Mouse (Mus musculus) liver, embryonic 16.5 days (tissue): Measurements from ENCODE around the gene Best1. TPM values are rescaled to one million over a fixed set of nuclear protein-coding genes. Genes with fewer than 3 reads are reported as not detected.
A peak's percentile ranks its signal among the peaks of the same experiment; 100 is the strongest.

Experiments
- ATAC-seq: fragments of 200-750 bp; cut with Nextera tagmentation; 2 replicates; pipeline ENCODE4 v1.8.0; 2017; ENCODE audit warnings: low read depth, mild to moderate bottlenecking, moderate number of reproducible peaks, moderate library complexity
- H3K27ac ChIP-seq: fragments of 300-500 bp; sonication (generic); 2 replicates; pipeline ENCODE4 v1.5.1; 2014; ENCODE audit warnings: mild to moderate bottlenecking, low read length
- H3K27me3 ChIP-seq: fragments of 300-500 bp; sonication (generic); 2 replicates; pipeline ENCODE4 v1.6.1; 2014; ENCODE audit warnings: low read depth, low read length, mixed read lengths; ENCODE audit not compliant: control insufficient read depth, insufficient read depth
- H3K36me3 ChIP-seq: fragments of 300-500 bp; sonication (generic); 2 replicates; pipeline ENCODE4 v1.6.1; 2014; ENCODE audit warnings: mild to moderate bottlenecking; ENCODE audit not compliant: control insufficient read depth, insufficient read depth
- H3K4me1 ChIP-seq: fragments of 300-500 bp; sonication (generic); 2 replicates; pipeline ENCODE4 v1.6.1; 2014; ENCODE audit warnings: low read depth, low read length, mixed read lengths; ENCODE audit not compliant: control insufficient read depth
- H3K4me2 ChIP-seq: fragments of 300-500 bp; sonication (generic); 2 replicates; pipeline ENCODE4 v1.6.1; 2014; ENCODE audit warnings: low read depth, low read length, mixed read lengths
- H3K4me3 ChIP-seq: fragments of 300-500 bp; sonication (generic); 2 replicates; pipeline ENCODE4 v1.5.1; 2014; ENCODE audit warnings: low read depth, mild to moderate bottlenecking, low read length
- H3K9ac ChIP-seq: fragments of 300-500 bp; sonication (generic); 2 replicates; pipeline ENCODE4 v1.6.1; 2014; ENCODE audit warnings: low read depth, low read length
- H3K9me3 ChIP-seq: fragments of 300-500 bp; sonication (generic); replicated peaks from 2 replicates; pipeline ENCODE4 v1.6.1; 2016; ENCODE audit warnings: low read length; ENCODE audit not compliant: control insufficient read depth
- WGBS: fragments of 180-500 bp; shearing (Covaris S2); extraction: QIAGEN DNeasy Blood & Tissue Kit; methylation state at CpG from one replicate; pipeline ENCODE4 v1.1.7; 2014; ENCODE audit not compliant: insufficient replicate concordance; 5-methylcytosine and 5-hydroxymethylcytosine counted together
- polyA plus RNA-seq: library from polyadenylated mRNA; unstranded; fragments of >200 nt; fragmentation: Nextera tagmentation; extraction: Ambion mirVana; gene quantifications from 2 replicates; pipeline ENCODE4 v1.2.1, GENCODE M21; 2015

Best1 gene
- polyA plus RNA-seq, 1 experiment from 2014 or later = 0.13 TPM

- peaks cover 56% of the 10 kb centered on the region for H3K4me1 ChIP-seq
Observed at GRCm38 (mm10) chr19:9989171-9989883, 12.1 kb downstream of the Best1 start.

GRCm38 (mm10) chr19:9987593-9987992 is 13.8 kb downstream of the Best1 start:
- Histone ChIP-seq H3K4me1 (peaks cover 54% of the 10 kb centered on the region), H3K4me2 (no peak overlapping the region), H3K27me3 (no peaks in the 10 kb centered on the region), H3K36me3 (peaks cover 30% of the 10 kb centered on the region), H3K4me3 (no peak overlapping the region), H3K9ac (no peak overlapping the region), H3K27ac (peak overlapping the region; percentile 1), H3K9me3 (no peaks in the 10 kb centered on the region)
- ATAC-seq = no peak

More at GRCm38 (mm10) chr19:9989171-9989883, 12.1 kb downstream of the Best1 start:
- ATAC-seq = peak; percentile 23; the same call in 1 of the 2 replicates
- Histone ChIP-seq H3K9me3 (no peaks in the 10 kb centered on the region), H3K27ac (peak overlapping the region; percentile 70), H3K27me3 (no peaks in the 10 kb centered on the region), H3K4me3 (no peak overlapping the region), H3K36me3 (peaks cover 21% of the 10 kb centered on the region), H3K9ac (0 out of 2 replicates have a peak overlapping the region, but pooled peaks have one; percentile 0), H3K4me2 (peak overlapping the region; percentile 26)
- 47% methylated on average over 17 of the region's 17 CpGs for WGBS

DNA sequence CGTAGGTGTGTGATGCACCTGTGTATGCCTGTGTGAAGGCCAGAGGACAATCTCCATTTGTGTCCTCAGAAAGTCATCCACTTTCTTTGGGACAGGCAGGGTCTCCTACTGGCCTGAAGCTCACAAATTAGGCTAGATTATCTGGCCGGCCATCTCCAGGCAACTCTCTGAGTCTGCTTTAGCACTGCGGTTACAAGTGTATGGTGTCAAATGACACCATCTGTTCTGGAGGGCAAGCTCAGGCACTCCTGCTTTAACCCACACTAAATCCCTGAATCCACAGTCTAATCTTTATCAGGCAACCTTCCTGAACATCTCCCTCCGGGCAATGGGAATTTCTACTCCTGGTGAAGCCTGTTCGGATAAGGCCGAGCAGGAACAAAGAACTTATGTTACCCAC is 14.2 kb downstream of the Best1 start:
- 46% methylated on average over 6 of the region's 6 CpGs for WGBS

DNA sequence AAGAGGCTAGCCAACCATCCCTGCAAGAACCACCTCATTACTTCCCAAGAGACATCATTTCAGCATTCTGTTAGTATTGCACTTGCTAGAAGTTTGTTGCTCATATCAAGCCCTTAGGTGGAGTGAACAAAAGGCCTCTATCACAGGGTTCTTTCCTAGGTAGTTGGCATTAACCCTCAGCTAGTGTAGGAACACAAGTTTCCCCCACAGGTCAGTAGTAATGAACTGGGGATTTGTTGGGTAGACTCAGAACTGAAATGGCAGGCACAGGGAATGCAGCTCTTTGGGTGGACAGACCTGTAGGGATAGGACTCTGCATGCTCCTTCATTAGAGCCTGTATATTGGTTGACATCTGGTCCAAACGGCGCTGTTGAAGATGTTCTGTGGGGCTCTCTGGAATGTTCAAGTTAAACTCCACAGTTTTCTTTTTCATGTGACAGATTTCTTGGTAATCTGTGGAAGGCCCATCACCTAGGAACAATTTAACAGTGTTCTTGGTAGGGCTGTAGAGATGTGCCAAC is 15.5 kb downstream of the Best1 start:
- Histone ChIP-seq H3K27me3 (no peaks in the 10 kb centered on the region), H3K4me2 (no peak overlapping the region), H3K9me3 (no peaks in the 10 kb centered on the region), H3K27ac (peak overlapping the region; percentile 22; the same call in 1 of the 2 replicates), H3K36me3 (peaks cover 30% of the 10 kb centered on the region), H3K4me3 (no peak overlapping the region), H3K9ac (no peak overlapping the region), H3K4me1 (peaks cover 57% of the 10 kb centered on the region)
- no peak for ATAC-seq
- WGBS = 87% methylated on average over 2 of the region's 2 CpGs

More for the DNA sequence above, 14.2 kb downstream of the Best1 start:
- peaks cover 53% of the 10 kb centered on the region for H3K4me1 ChIP-seq
- no peak overlapping the region for H3K9ac ChIP-seq
- H3K27me3 ChIP-seq = no peaks in the 10 kb centered on the region
- no peak for ATAC-seq
- H3K27ac ChIP-seq = peak overlapping the region; percentile 1
- no peaks in the 10 kb centered on the region for H3K9me3 ChIP-seq
- H3K4me3 ChIP-seq = no peak overlapping the region
- peaks cover 30% of the 10 kb centered on the region for H3K36me3 ChIP-seq
- no peak overlapping the region for H3K4me2 ChIP-seq

GRCm38 (mm10) chr19:9985190-9985899 is 16.1 kb downstream of the Best1 start:
- peak overlapping the region; percentile 87; the same call in 1 of the 2 replicates for H3K4me2 ChIP-seq

GRCm38 (mm10) chr19:9984111-9985055 is 17.1 kb downstream of the Best1 start:
- H3K4me1 ChIP-seq = peaks cover 50% of the 10 kb centered on the region
- peak overlapping the region; percentile 89 for H3K9ac ChIP-seq
- 65% methylated on average over 20 of the region's 20 CpGs for WGBS
- H3K9me3 ChIP-seq = no peaks in the 10 kb centered on the region
- H3K4me2 ChIP-seq = peak overlapping the region; percentile 87
- peaks cover 30% of the 10 kb centered on the region for H3K36me3 ChIP-seq
- ATAC-seq = no peak
- H3K4me3 ChIP-seq = peak overlapping the region; percentile 79
- peak overlapping the region; percentile 97 for H3K27ac ChIP-seq
- no peaks in the 10 kb centered on the region for H3K27me3 ChIP-seq

More at GRCm38 (mm10) chr19:9985190-9985899, 16.1 kb downstream of the Best1 start:
- Histone ChIP-seq H3K9ac (no peak overlapping the region), H3K4me1 (peaks cover 56% of the 10 kb centered on the region), H3K36me3 (peaks cover 30% of the 10 kb centered on the region), H3K4me3 (0 out of 2 replicates have a peak overlapping the region, but pooled peaks have one; percentile 11), H3K27ac (peak overlapping the region; percentile 0), H3K27me3 (no peaks in the 10 kb centered on the region), H3K9me3 (no peaks in the 10 kb centered on the region)
- 88% methylated on average over 6 of the region's 6 CpGs for WGBS
- ATAC-seq = no peak

DNA sequence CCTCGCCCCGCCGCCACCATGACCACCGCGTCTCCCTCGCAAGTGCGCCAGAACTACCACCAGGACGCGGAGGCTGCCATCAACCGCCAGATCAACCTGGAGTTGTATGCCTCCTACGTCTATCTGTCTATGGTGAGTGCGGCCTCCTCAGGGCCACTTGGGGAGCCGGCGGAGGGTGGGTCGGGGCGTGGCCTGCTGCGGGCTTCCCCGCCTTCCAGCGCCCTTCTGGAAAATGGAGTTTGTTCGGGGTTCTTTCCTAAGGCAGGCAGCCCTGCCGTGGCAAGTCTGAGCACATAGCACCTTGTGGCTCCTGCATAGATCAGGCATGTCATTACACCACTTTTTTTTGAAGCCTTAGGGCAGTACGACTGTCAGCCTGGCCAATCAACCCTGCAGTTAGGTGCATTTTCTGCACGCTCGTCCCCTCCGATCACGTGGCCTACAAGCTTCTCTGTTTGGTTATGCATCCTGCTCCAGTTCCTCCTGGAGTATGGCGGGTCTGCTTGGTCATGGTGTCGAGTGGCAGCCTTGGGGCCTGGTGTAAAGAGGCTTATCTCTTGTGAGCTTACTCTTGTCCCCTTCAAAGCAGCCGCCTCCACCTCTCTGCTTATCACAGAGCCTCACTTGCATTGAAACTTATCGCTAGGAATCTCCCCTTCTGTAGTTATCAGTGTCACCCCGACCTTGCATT is 18.4 kb downstream of the Best1 start:
- Histone ChIP-seq H3K4me2 (peak overlapping the region; percentile 87), H3K27ac (peak overlapping the region; percentile 97), H3K36me3 (peaks cover 30% of the 10 kb centered on the region), H3K9ac (peak overlapping the region; percentile 89), H3K4me1 (peaks cover 55% of the 10 kb centered on the region), H3K4me3 (peak overlapping the region; percentile 79), H3K27me3 (no peaks in the 10 kb centered on the region), H3K9me3 (no peaks in the 10 kb centered on the region)
- WGBS = under 1% methylated on average over 31 of the region's 31 CpGs
- peak; percentile 74 for ATAC-seq
